Mouse (Mus musculus): ENCODE measurements around the gene Tada3. TPM values are rescaled to one million over a fixed set of nuclear protein-coding genes. Genes with fewer than 3 reads are reported as not detected.
"Not testable (repeated sequence)": the region's sequence is repeated elsewhere in the genome, so short reads cannot be mapped to it uniquely, and the experiment has no call there.

Gene Tada3
- polyA plus RNA-seq, 1 experiment from 2014 or later = 44.9 TPM

DNA sequence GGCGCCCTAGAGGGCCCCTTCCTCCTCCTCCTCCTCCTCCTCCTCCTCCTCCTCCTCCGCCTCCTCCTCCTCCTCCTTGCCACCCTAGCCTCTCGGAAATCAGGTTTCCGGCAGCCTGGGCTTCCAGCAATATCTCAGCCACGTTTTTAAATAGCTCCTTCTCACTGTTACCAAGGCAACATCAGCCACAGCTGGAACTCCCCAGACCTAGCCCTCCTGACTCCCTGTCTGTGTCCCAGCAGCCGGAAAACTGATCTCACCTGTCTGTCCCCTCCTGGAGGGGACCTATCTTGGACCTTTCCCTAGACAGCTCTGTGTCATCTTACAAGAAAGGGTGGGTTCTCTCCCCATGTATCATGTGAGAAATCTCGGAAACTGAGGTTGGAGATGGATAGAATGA, 35.4 kb downstream of the Tada3 start:
- ATAC-seq (ENCODE audit: insufficient read depth, low FRiP score) = no peak
- Histone ChIP-seq H3K27me3 (ENCODE audit: control insufficient read depth, insufficient read depth, low read length) (no peaks in the 10 kb centered on the region), H3K9me3 (replicated peaks; ENCODE audit: control insufficient read depth, low read length) (no peaks in the 10 kb centered on the region), H3K4me2 (ENCODE audit: low read depth, low read length) (peak overlapping the region; percentile 60), H3K27ac (ENCODE audit: low read length) (peak overlapping the region; percentile 31; the same call in 1 of the 2 replicates), H3K4me1 (ENCODE audit: control insufficient read depth, insufficient read depth, low read length) (peaks cover 24% of the 10 kb centered on the region), H3K4me3 (replicated peaks; ENCODE audit: low read length) (peak overlapping the region; percentile 66), H3K9ac (ENCODE audit: low read length) (peak overlapping the region; percentile 88; the same call in 1 of the 2 replicates), H3K36me3 (ENCODE audit: control insufficient read depth, insufficient read depth, low read length) (peaks cover 4% of the 10 kb centered on the region; the same call in 1 of the 2 replicates)
- WGBS = 33% methylated on average over 4 of the region's 7 CpGs

DNA sequence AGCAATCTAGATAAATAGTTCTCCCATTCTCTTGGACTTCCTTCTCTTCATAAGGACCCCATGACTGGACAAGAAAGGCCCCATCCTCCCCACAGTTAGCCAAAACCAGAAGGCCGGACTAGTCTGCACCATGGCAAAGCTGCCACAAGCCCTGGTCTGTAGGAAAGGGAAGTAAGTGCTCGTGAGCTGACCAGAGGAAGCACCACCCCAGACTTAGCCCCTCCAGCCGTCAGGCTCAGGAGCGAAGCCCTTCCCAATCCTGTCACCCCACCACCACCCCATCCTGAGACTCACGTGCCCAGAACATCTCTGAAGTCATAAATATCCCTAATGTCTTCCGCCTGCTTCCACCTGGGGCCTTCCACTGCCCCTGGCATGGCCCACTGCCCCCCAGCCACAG, 36.1 kb downstream of the Tada3 start:
- peaks cover 4% of the 10 kb centered on the region; the same call in 1 of the 2 replicates for H3K36me3 ChIP-seq (ENCODE audit: control insufficient read depth, insufficient read depth, low read length)
- no peaks in the 10 kb centered on the region for H3K27me3 ChIP-seq (ENCODE audit: control insufficient read depth, insufficient read depth, low read length)
- H3K9ac ChIP-seq (ENCODE audit: low read length) = no peak overlapping the region; the same call in 1 of the 2 replicates
- H3K27ac ChIP-seq (ENCODE audit: low read length) = no peak overlapping the region; the same call in 1 of the 2 replicates
- no peak overlapping the region for H3K4me3 ChIP-seq (replicated peaks; ENCODE audit: low read length)
- no peaks in the 10 kb centered on the region for H3K9me3 ChIP-seq (replicated peaks; ENCODE audit: control insufficient read depth, low read length)
- H3K4me2 ChIP-seq (ENCODE audit: low read depth, low read length) = peak overlapping the region; percentile 60; the same call in 1 of the 2 replicates
- 77% methylated on average over 6 of the region's 6 CpGs for WGBS
- ATAC-seq (ENCODE audit: insufficient read depth, low FRiP score) = no peak
- H3K4me1 ChIP-seq (ENCODE audit: control insufficient read depth, insufficient read depth, low read length) = peaks cover 24% of the 10 kb centered on the region

DNA sequence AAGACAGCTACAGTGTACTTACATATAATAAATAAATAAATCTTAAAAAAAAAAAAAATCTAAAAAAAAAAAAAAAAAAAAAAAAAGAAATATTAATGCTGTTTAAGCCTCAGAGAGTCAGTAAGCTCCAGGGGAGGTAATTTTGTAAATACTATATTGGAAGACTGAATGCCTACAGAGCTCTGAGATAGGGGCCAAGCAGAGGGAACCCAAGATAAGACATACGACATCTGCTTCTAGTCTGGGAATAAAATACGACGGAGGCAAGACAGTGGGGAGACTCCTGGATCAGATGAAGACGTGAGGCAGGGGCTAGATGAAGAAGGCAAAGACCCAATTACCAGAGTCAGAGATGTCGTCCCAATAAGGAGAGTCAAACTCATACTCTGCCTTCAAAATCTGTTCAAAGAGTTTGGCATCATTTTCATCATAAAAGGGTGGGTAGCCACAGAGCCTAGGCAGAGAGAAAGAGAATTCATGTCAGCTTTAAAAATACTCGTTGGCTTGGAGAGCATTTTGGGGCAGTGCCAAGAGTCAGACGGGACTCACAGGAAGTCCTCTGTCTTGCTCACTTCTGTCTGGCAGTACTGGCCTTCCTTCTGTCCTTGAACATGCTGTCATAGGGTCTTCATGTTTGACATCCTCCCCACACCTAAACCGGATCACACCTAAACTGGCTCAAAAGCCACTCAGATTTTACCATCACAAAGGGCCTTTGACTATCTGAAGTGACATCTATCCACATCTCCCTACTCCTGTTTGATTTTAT, 40.6 kb downstream of the Tada3 start:
- peaks cover 9% of the 10 kb centered on the region for H3K36me3 ChIP-seq (ENCODE audit: control insufficient read depth, insufficient read depth, low read length)
- H3K9me3 ChIP-seq (replicated peaks; ENCODE audit: control insufficient read depth, low read length) = no peaks in the 10 kb centered on the region
- no peak overlapping the region for H3K27ac ChIP-seq (ENCODE audit: low read length)
- no peaks in the 10 kb centered on the region for H3K27me3 ChIP-seq (ENCODE audit: control insufficient read depth, insufficient read depth, low read length)
- H3K4me3 ChIP-seq (replicated peaks; ENCODE audit: low read length) = no peak overlapping the region
- H3K4me2 ChIP-seq (ENCODE audit: low read depth, low read length) = no peak overlapping the region
- no peak overlapping the region for H3K9ac ChIP-seq (ENCODE audit: low read length)
- H3K4me1 ChIP-seq (ENCODE audit: control insufficient read depth, insufficient read depth, low read length) = peaks cover 10% of the 10 kb centered on the region; the same call in 1 of the 2 replicates
- no peak for ATAC-seq (ENCODE audit: insufficient read depth, low FRiP score)
- WGBS = 54% methylated on average over 8 of the region's 8 CpGs

DNA sequence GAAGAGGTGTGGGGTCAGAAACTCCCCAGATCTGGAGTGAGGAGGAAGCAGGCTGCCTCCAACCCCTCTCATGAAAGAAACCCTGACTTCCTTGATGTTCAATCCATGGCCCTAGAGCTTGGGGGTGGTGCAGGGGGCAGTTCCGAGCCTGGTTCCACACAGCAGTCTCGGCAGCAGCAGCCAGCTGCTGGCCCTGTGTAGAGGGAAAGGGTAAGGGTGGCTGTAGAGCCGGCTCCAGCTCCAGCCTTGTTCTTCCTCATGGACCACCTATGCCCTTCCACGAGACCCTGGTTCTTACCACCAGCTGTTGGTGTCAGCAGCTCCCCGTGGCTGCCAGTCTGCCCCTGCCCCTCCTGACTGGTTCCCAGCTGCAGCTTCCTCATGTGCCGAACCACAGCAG, 43.5 kb downstream of the Tada3 start:
- Histone ChIP-seq H3K9me3 (replicated peaks; ENCODE audit: control insufficient read depth, low read length) (no peaks in the 10 kb centered on the region), H3K4me1 (ENCODE audit: control insufficient read depth, insufficient read depth, low read length) (peaks cover 5% of the 10 kb centered on the region; the same call in 1 of the 2 replicates), H3K36me3 (ENCODE audit: control insufficient read depth, insufficient read depth, low read length) (peaks cover 12% of the 10 kb centered on the region), H3K4me2 (ENCODE audit: low read depth, low read length) (no peak overlapping the region), H3K27ac (ENCODE audit: low read length) (no peak overlapping the region), H3K27me3 (ENCODE audit: control insufficient read depth, insufficient read depth, low read length) (no peaks in the 10 kb centered on the region), H3K4me3 (replicated peaks; ENCODE audit: low read length) (no peak overlapping the region), H3K9ac (ENCODE audit: low read length) (no peak overlapping the region)
- no peak for ATAC-seq (ENCODE audit: insufficient read depth, low FRiP score)
- WGBS = 66% methylated on average over 6 of the region's 6 CpGs

DNA sequence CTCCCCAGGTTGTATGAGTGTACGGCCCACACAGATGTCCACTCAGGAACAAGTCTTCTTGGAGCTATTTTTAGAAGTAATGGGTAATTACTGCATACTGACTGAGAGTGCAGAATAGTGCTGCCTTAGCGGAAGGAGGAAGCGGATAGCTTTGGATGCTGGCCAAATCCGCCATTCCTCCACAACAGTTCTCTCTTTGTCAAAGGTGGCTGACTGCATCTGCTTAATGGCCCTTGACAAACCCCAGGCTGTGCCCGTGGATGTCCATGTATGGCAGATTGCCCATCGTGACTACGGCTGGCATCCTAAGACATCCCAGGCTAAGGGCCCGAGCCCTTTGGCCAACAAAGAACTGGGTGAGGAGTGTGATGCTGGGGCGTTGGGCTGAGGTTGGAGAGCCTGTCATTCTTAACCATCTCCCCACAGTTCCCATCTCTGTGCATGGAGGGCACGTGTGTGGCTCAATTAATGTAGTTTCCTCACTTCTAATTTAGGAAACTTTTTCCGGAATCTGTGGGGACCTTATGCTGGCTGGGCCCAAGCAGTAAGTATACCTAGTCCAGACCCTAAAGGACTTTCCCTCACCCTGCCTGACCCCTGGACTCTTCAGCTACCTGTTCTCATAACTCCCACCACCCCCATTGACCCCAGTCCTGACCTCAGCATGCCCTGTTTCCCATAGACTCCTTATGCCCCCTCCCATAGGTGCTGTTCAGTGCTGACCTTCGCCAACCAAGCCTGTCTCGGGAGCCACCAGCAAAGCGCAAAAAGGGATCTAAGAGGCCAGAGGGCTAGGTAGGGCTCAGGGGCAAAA, 44.3 kb downstream of the Tada3 start:
- peak; percentile 80 for ATAC-seq (ENCODE audit: insufficient read depth, low FRiP score)
- peaks cover 9% of the 10 kb centered on the region for H3K36me3 ChIP-seq (ENCODE audit: control insufficient read depth, insufficient read depth, low read length)

DNA sequence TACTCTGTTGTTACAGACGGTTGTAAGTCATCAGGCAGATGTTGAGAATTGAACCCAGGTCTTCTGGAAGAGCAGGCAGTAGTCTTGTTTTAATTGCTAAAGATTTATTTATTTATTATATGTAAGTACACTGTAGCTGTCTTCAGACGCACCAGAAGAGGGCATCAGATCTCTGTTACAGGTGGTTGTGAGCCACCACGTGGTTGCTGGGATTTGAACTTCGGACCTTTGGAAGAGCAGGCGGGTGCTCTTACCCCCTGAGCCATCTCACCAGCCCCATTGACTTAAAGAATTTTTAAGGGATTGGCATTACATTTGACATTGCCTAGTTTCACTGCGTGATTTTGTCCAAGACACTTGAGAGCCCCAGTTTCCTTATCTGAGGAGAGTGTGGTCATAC, 44.9 kb downstream of the Tada3 start:
- ATAC-seq (ENCODE audit: insufficient read depth, low FRiP score); H3K9ac ChIP-seq (ENCODE audit: low read length): not testable (repeated sequence)

More for the DNA sequence above, 44.3 kb downstream of the Tada3 start:
- 55% methylated on average over 14 of the region's 14 CpGs for WGBS
- Histone ChIP-seq H3K9me3 (replicated peaks; ENCODE audit: control insufficient read depth, low read length) (no peaks in the 10 kb centered on the region), H3K9ac (ENCODE audit: low read length) (no peak overlapping the region), H3K4me2 (ENCODE audit: low read depth, low read length) (no peak overlapping the region), H3K4me1 (ENCODE audit: control insufficient read depth, insufficient read depth, low read length) (peaks cover 5% of the 10 kb centered on the region; the same call in 1 of the 2 replicates), H3K4me3 (replicated peaks; ENCODE audit: low read length) (no peak overlapping the region), H3K27me3 (ENCODE audit: control insufficient read depth, insufficient read depth, low read length) (no peaks in the 10 kb centered on the region), H3K27ac (ENCODE audit: low read length) (peak overlapping the region; percentile 58)

DNA sequence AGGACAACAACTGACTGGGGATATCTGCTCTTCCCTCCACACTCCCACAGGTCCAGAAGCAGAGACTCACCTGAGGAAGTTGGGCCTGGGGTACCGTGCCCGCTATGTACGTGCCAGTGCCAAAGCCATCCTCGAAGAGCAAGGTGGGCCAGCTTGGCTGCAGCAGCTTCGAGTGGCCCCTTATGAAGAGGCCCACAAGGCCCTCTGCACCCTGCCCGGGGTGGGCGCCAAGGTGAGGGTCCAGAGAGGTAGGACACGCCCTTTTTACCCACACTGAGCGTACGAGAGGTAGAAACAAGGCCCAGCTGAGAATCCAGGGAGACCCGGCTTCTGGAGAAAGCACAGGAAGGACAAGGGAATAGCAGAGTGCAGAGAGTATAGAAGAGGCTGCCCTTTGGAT, 46.0 kb downstream of the Tada3 start:
- Histone ChIP-seq H3K4me3 (replicated peaks; ENCODE audit: low read length) (no peak overlapping the region), H3K36me3 (ENCODE audit: control insufficient read depth, insufficient read depth, low read length) (peaks cover 9% of the 10 kb centered on the region), H3K27ac (ENCODE audit: low read length) (no peak overlapping the region), H3K9me3 (replicated peaks; ENCODE audit: control insufficient read depth, low read length) (no peaks in the 10 kb centered on the region), H3K4me2 (ENCODE audit: low read depth, low read length) (no peak overlapping the region), H3K27me3 (ENCODE audit: control insufficient read depth, insufficient read depth, low read length) (no peaks in the 10 kb centered on the region), H3K9ac (ENCODE audit: low read length) (no peak overlapping the region), H3K4me1 (ENCODE audit: control insufficient read depth, insufficient read depth, low read length) (peaks cover 8% of the 10 kb centered on the region; the same call in 1 of the 2 replicates)
- no peak for ATAC-seq (ENCODE audit: insufficient read depth, low FRiP score)
- 86% methylated on average over 11 of the region's 11 CpGs for WGBS

More for the DNA sequence above, 44.9 kb downstream of the Tada3 start:
- peak overlapping the region; percentile 58; the same call in 1 of the 2 replicates for H3K27ac ChIP-seq (ENCODE audit: low read length)
- not testable (repeated sequence) for H3K27me3 ChIP-seq (ENCODE audit: control insufficient read depth, insufficient read depth, low read length); H3K4me1 ChIP-seq (ENCODE audit: control insufficient read depth, insufficient read depth, low read length); H3K9me3 ChIP-seq (replicated peaks; ENCODE audit: control insufficient read depth, low read length); H3K4me2 ChIP-seq (ENCODE audit: low read depth, low read length); H3K36me3 ChIP-seq (ENCODE audit: control insufficient read depth, insufficient read depth, low read length); H3K4me3 ChIP-seq (replicated peaks; ENCODE audit: low read length)
- WGBS = 71% methylated on average over 6 of the region's 6 CpGs

DNA sequence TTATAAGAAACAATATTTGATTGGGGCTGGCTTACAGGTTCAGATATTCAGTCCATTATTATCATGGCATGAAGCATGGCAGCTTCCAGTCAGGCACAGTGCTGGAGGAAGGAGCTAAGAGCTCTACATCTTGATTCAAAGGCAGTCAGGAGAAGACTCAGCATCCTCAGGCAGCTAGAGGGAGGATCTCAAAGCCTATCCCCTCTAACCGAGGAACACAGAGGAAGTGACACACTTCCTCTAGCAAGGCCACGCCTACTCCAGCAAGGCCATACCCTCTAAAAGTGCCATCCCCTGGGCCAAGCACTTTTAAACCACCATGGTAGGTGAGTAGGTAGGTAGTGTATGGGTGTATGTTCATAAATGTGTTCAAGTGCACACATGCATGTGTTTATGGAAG, 47.1 kb downstream of the Tada3 start:
- ATAC-seq (ENCODE audit: insufficient read depth, low FRiP score) = no peak
- H3K36me3 ChIP-seq (ENCODE audit: control insufficient read depth, insufficient read depth, low read length) = peaks cover 3% of the 10 kb centered on the region
- H3K4me3 ChIP-seq (replicated peaks; ENCODE audit: low read length) = no peak overlapping the region
- no peak overlapping the region for H3K27ac ChIP-seq (ENCODE audit: low read length)
- peaks cover 8% of the 10 kb centered on the region; the same call in 1 of the 2 replicates for H3K4me1 ChIP-seq (ENCODE audit: control insufficient read depth, insufficient read depth, low read length)
- H3K4me2 ChIP-seq (ENCODE audit: low read depth, low read length) = no peak overlapping the region
- no peak overlapping the region for H3K9ac ChIP-seq (ENCODE audit: low read length)
- H3K9me3 ChIP-seq (replicated peaks; ENCODE audit: control insufficient read depth, low read length) = no peaks in the 10 kb centered on the region
- no peaks in the 10 kb centered on the region for H3K27me3 ChIP-seq (ENCODE audit: control insufficient read depth, insufficient read depth, low read length)
- WGBS = 40% methylated on average over 2 of the region's 2 CpGs

DNA sequence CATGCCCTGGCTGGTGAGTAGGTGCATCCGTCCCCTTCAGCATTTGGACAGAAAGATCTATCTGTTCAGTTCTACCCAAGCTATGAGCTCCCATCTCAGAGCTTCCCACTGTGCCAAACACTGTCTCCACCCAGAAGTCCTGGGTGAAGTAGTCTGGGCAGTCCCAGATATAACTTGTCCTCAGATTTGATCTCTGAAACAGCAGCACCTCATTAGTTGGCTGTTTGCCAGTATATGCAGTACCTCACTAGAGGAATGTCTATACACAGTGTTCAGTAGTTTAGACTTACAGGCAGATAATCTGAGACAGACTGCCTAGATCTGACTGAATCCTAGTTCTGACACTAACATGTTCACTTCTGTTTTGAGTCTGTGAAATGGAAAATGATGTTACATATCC, 48.3 kb downstream of the Tada3 start:
- Histone ChIP-seq H3K27ac (ENCODE audit: low read length) (no peak overlapping the region), H3K4me3 (replicated peaks; ENCODE audit: low read length) (no peak overlapping the region), H3K9me3 (replicated peaks; ENCODE audit: control insufficient read depth, low read length) (no peaks in the 10 kb centered on the region), H3K36me3 (ENCODE audit: control insufficient read depth, insufficient read depth, low read length) (peaks cover 3% of the 10 kb centered on the region), H3K4me2 (ENCODE audit: low read depth, low read length) (no peak overlapping the region), H3K27me3 (ENCODE audit: control insufficient read depth, insufficient read depth, low read length) (no peaks in the 10 kb centered on the region), H3K4me1 (ENCODE audit: control insufficient read depth, insufficient read depth, low read length) (peaks cover 8% of the 10 kb centered on the region; the same call in 1 of the 2 replicates), H3K9ac (ENCODE audit: low read length) (no peak overlapping the region)
- 73% methylated on average over 1 of the region's 1 CpGs for WGBS
- ATAC-seq (ENCODE audit: insufficient read depth, low FRiP score) = no peak
